Mouse (Mus musculus) MEL (cell line): ENCODE data around the gene Tanc1. TPM values are rescaled to one million over a fixed set of nuclear protein-coding genes. Genes with fewer than 3 reads are reported as not detected.

Experiments
- DNase-seq: peaks from one replicate; pipeline ENCODE4 v3.0.0; 2011; ENCODE audit warnings: low read depth, low spot score
- H3K27ac ChIP-seq: 2 replicates; pipeline ENCODE4 v1.5.1; 2012; ENCODE audit warnings: low read depth, mild to moderate bottlenecking, control low read depth, low read length, moderate library complexity; ENCODE audit not compliant: control insufficient read depth
- H3K27me3 ChIP-seq, 2 experiments: fragments of 150-350 bp in 1 of 2; sonication (generic) in 1 of 2; 2 replicates each; pipeline ENCODE4 v1.6.1; 2012; ENCODE audit warnings: low read length in 2 of 2, mild to moderate bottlenecking in 2 of 2, improper control_type of control experiment in 1 of 2, moderate library complexity in 1 of 2; ENCODE audit not compliant: insufficient read depth in 2 of 2, control insufficient read depth in 1 of 2
- H3K36me3 ChIP-seq, 2 experiments: 2 replicates each; pipeline ENCODE4 v1.6.1; 2012 to 2014; ENCODE audit warnings: low read length in 2 of 2, improper control_type of control experiment in 1 of 2, inconsistent platforms in 1 of 2, mild to moderate bottlenecking in 1 of 2; ENCODE audit not compliant: insufficient read depth in 2 of 2, control insufficient read depth in 1 of 2
- H3K4me1 ChIP-seq, 2 experiments: fragments of 150-350 bp in 1 of 2; sonication (generic) in 1 of 2; 2 replicates each; pipeline ENCODE4 v1.6.1; 2012; ENCODE audit warnings: low read length in 2 of 2, improper control_type of control experiment in 1 of 2, mild to moderate bottlenecking in 1 of 2; ENCODE audit not compliant: insufficient read depth in 2 of 2, control insufficient read depth in 1 of 2
- H3K4me3 ChIP-seq, 2 experiments: fragments of 150-350 bp in 1 of 2; sonication (generic) in 1 of 2; 2 replicates each; pipeline ENCODE4 v1.5.1; 2012; ENCODE audit warnings: low read depth in 2 of 2, low read length in 2 of 2, mild to moderate bottlenecking in 2 of 2, moderate library complexity in 2 of 2, control low read depth in 1 of 2, improper control_type of control experiment in 1 of 2; ENCODE audit not compliant: control insufficient read depth in 1 of 2, insufficient read depth in 1 of 2
- H3K79me2 ChIP-seq: 2 replicates; pipeline ENCODE4 v1.6.1; 2012; ENCODE audit warnings: mild to moderate bottlenecking, low read length, moderate library complexity; ENCODE audit not compliant: control insufficient read depth, poor library complexity, insufficient read depth
- H3K9ac ChIP-seq: 2 replicates; pipeline ENCODE4 v1.6.1; 2012; ENCODE audit warnings: low read depth, mild to moderate bottlenecking, control low read depth, low read length, moderate library complexity; ENCODE audit not compliant: control insufficient read depth, poor library complexity, severe bottlenecking
- H3K9me3 ChIP-seq: fragments of 150-350 bp; sonication (generic); replicated peaks from 2 replicates; pipeline ENCODE4 v1.6.1; 2012; ENCODE audit warnings: mild to moderate bottlenecking, low read length, improper control_type of control experiment, moderate library complexity; ENCODE audit not compliant: insufficient read depth
- BHLHE40 ChIP-seq: IDR thresholded peaks from 2 replicates; pipeline ENCODE4 v1.6.1; 2012; ENCODE audit warnings: low read depth, mild to moderate bottlenecking, inconsistent platforms, low read length, improper control_type of control experiment, borderline replicate concordance
- CHD1 ChIP-seq: IDR thresholded peaks from 2 replicates; pipeline ENCODE4 v1.6.1; 2012; ENCODE audit warnings: low read depth, mild to moderate bottlenecking, inconsistent platforms, low read length, improper control_type of control experiment
- CTCF ChIP-seq, 3 experiments: IDR thresholded peaks in 2 of 3; conservative IDR thresholded peaks in 1 of 3; 2 replicates each; pipeline ENCODE4 v1.5.1; 2011 to 2012; ENCODE audit warnings: low read length in 3 of 3, low read depth in 2 of 3, mild to moderate bottlenecking in 2 of 3, improper control_type of control experiment in 1 of 3, inconsistent platforms in 1 of 3, mixed read lengths in 1 of 3, moderate library complexity in 1 of 3; ENCODE audit not compliant: control insufficient read depth in 1 of 3, insufficient read depth in 1 of 3, poor library complexity in 1 of 3, severe bottlenecking in 1 of 3
- ELF1 ChIP-seq: IDR thresholded peaks from 2 replicates; pipeline ENCODE4 v1.6.1; 2014; ENCODE audit warnings: low read depth, mild to moderate bottlenecking, inconsistent platforms, low read length, improper control_type of control experiment, moderate library complexity
- EP300 ChIP-seq, 2 experiments: IDR thresholded peaks; 2 replicates each; pipeline ENCODE4 v1.6.1; 2011; ENCODE audit warnings: improper control_type of control experiment in 2 of 2, low read length in 2 of 2, low read depth in 1 of 2, mild to moderate bottlenecking in 1 of 2
- GABPA ChIP-seq: IDR thresholded peaks from 2 replicates; pipeline ENCODE4 v1.6.1; 2012; ENCODE audit warnings: low read depth, mild to moderate bottlenecking, inconsistent platforms, low read length, improper control_type of control experiment, moderate library complexity
- JUND ChIP-seq: IDR thresholded peaks from 2 replicates; pipeline ENCODE4 v1.6.1; 2011; ENCODE audit warnings: low read depth, mild to moderate bottlenecking, improper control_type of control experiment, low read length
- KAT2A ChIP-seq: conservative IDR thresholded peaks from 2 replicates; pipeline ENCODE4 v1.6.1; 2012; ENCODE audit warnings: low read depth, low read length, improper control_type of control experiment, inconsistent platforms
- MAX ChIP-seq: IDR thresholded peaks from 2 replicates; pipeline ENCODE4 v1.6.1; 2011; ENCODE audit warnings: low read length, improper control_type of control experiment
- MAZ ChIP-seq: IDR thresholded peaks from 2 replicates; pipeline ENCODE4 v1.6.1; 2012; ENCODE audit warnings: low read depth, mild to moderate bottlenecking, inconsistent platforms, low read length, improper control_type of control experiment
- NRF1 ChIP-seq: IDR thresholded peaks from 2 replicates; pipeline ENCODE4 v1.6.1; 2014; ENCODE audit warnings: low read depth, mild to moderate bottlenecking, inconsistent platforms, low read length, improper control_type of control experiment, moderate library complexity; ENCODE audit not compliant: poor library complexity, insufficient read depth, severe bottlenecking
- POLR2A ChIP-seq, 2 experiments: IDR thresholded peaks; 2 replicates each; pipeline ENCODE4 v1.6.1; 2011 to 2012; ENCODE audit warnings: low read length in 2 of 2, mild to moderate bottlenecking in 2 of 2, control low read depth in 1 of 2, improper control_type of control experiment in 1 of 2, low read depth in 1 of 2, moderate library complexity in 1 of 2; ENCODE audit not compliant: control insufficient read depth in 1 of 2, insufficient read depth in 1 of 2, poor library complexity in 1 of 2
- POLR2AphosphoS2 ChIP-seq: IDR thresholded peaks from 2 replicates; pipeline ENCODE4 v1.6.1; 2011; ENCODE audit warnings: low read length, improper control_type of control experiment
- TCF12 ChIP-seq: IDR thresholded peaks from 2 replicates; pipeline ENCODE4 v1.6.1; 2014; ENCODE audit warnings: low read depth, mild to moderate bottlenecking, inconsistent platforms, low read length, improper control_type of control experiment, moderate library complexity
- UBTF ChIP-seq: IDR thresholded peaks from 2 replicates; pipeline ENCODE4 v1.6.1; 2012; ENCODE audit warnings: low read depth, mild to moderate bottlenecking, inconsistent platforms, low read length, improper control_type of control experiment, moderate library complexity, borderline replicate concordance; ENCODE audit not compliant: insufficient read depth
- ZC3H11A ChIP-seq: IDR thresholded peaks from 2 replicates; pipeline ENCODE4 v1.6.1; 2012; ENCODE audit warnings: low read depth, mild to moderate bottlenecking, inconsistent platforms, low read length, improper control_type of control experiment
- ZKSCAN1 ChIP-seq: IDR thresholded peaks from 2 replicates; pipeline ENCODE4 v1.6.1; 2012; ENCODE audit warnings: low read depth, mild to moderate bottlenecking, inconsistent platforms, low read length, improper control_type of control experiment, moderate library complexity
- ZMIZ1 ChIP-seq: IDR thresholded peaks from 2 replicates; pipeline ENCODE4 v1.6.1; 2012; ENCODE audit warnings: low read depth, mild to moderate bottlenecking, inconsistent platforms, low read length, improper control_type of control experiment, moderate library complexity
- ZNF384 ChIP-seq: IDR thresholded peaks from 2 replicates; pipeline ENCODE4 v1.6.1; 2012; ENCODE audit warnings: low read depth, mild to moderate bottlenecking, inconsistent platforms, low read length, improper control_type of control experiment
- polyA plus RNA-seq, 2 experiments: library from polyadenylated mRNA; stranded (reverse) in 1 of 2; unstranded in 1 of 2; fragments of >175 nt in 1 of 2; fragments of >200 nt in 1 of 2; gene quantifications; 2 replicates each; pipeline versions ENCODE4 v1.2.1 to v1.2.4; 2012; ENCODE audit warnings: low replicate concordance in 2 of 2, low read depth in 1 of 2; ENCODE audit not compliant: insufficient read length in 2 of 2, insufficient read depth in 1 of 2, missing spikeins in 1 of 2
- total RNA-seq: library from RNA; depleted of rRNA; stranded (reverse); fragments of 300-350 nt; gene quantifications from 2 replicates; pipeline ENCODE4 v1.2.3, GENCODE M21; 2012

The Tanc1 gene
- total and polyA plus RNA-seq, 3 experiments: 0.54 to 0.78 TPM; not detected in 1

GRCm38 (mm10) chr2:59788704-59789500 lies 177.1 kb downstream of the Tanc1 start:
- no peak for DNase-seq
- no peaks in the 10 kb centered on the region for H3K9me3 ChIP-seq
- no peak overlapping the region for H3K4me3 ChIP-seq
- TF ChIP-seq TCF12 (no peak), CTCF (IDR thresholded peaks at IDR 0.05 in 2 of 3, conservative IDR thresholded peaks at IDR 0.05 in 1 of 3; ENCODE audit: control insufficient read depth in 1 of 3, insufficient read depth in 1 of 3, low read depth in 2 of 3, low read length in 3 of 3, poor library complexity in 1 of 3, severe bottlenecking in 1 of 3) (no peak), MAX (no peak), UBTF (no peak), MAZ (no peak), ZNF384 (no peak), POLR2A (IDR thresholded peaks at IDR 0.05; ENCODE audit: control insufficient read depth in 1 of 2, insufficient read depth in 1 of 2, low read depth in 1 of 2, low read length in 2 of 2, poor library complexity in 1 of 2) (no peak), NRF1 (no peak), KAT2A (no peak), ZKSCAN1 (no peak), POLR2AphosphoS2 (no peak), ZMIZ1 (no peak), GABPA (no peak), ELF1 (no peak)
- H3K27ac ChIP-seq: no peak overlapping the region
- H3K36me3 ChIP-seq: no peaks in the 10 kb centered on the region
- H3K4me1 ChIP-seq: no peaks in the 10 kb centered on the region
- H3K9ac ChIP-seq: no peak overlapping the region
- no peaks in the 10 kb centered on the region for H3K27me3 ChIP-seq
- no peaks in the 10 kb centered on the region for H3K79me2 ChIP-seq

- H3K27ac ChIP-seq: no peak overlapping the region
- no peak for DNase-seq
- H3K36me3 ChIP-seq: no peaks in the 10 kb centered on the region
- H3K4me3 ChIP-seq: no peak overlapping the region
- H3K79me2 ChIP-seq: no peaks in the 10 kb centered on the region
- H3K4me1 ChIP-seq: no peaks in the 10 kb centered on the region
- TF ChIP-seq CHD1 (no peak), ZKSCAN1 (no peak), NRF1 (no peak), JUND (no peak), CTCF (IDR thresholded peaks at IDR 0.05 in 2 of 3, conservative IDR thresholded peaks at IDR 0.05 in 1 of 3; ENCODE audit: control insufficient read depth in 1 of 3, insufficient read depth in 1 of 3, low read depth in 2 of 3, low read length in 3 of 3, poor library complexity in 1 of 3, severe bottlenecking in 1 of 3) (no peak), EP300 (IDR thresholded peaks at IDR 0.05; ENCODE audit: low read depth in 1 of 2, low read length in 2 of 2) (no peak), BHLHE40 (no peak), ZC3H11A (no peak), POLR2AphosphoS2 (no peak)
- H3K27me3 ChIP-seq: no peaks in the 10 kb centered on the region
- no peaks in the 10 kb centered on the region for H3K9me3 ChIP-seq
- H3K9ac ChIP-seq: no peak overlapping the region
Measured at GRCm38 (mm10) chr2:59791596-59791995, 179.8 kb downstream of the Tanc1 start.
